Mouse (Mus musculus): Measurements from ENCODE around the gene Nsdhl.

Gene Nsdhl

DNA sequence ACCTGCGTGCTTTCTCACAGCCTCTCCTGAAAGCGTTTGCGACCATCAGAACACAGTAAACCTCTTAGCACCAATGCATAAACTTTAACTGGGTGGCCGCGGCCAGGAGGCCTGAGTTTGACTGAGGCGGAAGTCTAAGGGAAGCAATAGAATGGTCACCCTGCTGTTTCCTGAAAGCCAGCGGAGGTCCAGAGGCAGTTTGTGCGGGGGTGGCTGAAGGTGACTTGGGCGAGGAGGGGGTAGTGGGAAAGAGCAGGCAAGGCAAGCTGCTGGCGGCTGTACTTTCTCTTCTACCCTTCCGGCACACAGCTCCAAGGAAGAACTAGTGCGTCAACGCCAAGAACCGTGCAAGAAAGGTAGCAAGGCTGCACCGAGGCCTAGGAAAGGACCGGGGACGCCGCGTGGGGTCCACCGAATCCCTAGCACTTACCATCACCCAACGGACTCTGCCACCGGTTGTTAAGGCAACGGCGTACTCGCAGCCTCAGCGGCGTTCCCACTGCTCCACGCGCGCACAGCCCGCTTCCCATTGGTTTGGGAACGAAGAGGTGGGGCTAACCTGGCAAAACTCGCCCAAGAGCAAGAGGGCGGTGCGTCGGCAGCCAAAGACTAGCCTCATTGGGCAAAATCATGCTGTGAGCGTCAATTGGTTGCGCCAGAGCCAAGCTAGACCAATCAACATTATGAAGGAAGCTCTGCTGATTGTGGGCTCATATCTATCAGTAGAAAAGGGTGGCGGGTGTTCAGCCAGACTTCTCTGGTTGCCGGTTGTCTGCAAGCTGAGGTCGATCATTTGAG, at the start of gene Nsdhl, which contains the start of gene Cetn2:
Gene Nsdhl (plus strand): TSS at position 674 of the 798 bp plus-strand sequence.
Gene Cetn2 (minus strand): TSS at position 528 of the 798 bp plus-strand sequence.
- peak; percentile 86 to 89 for DNase-seq (ENCODE audit: low spot score in 2 of 2)

DNA sequence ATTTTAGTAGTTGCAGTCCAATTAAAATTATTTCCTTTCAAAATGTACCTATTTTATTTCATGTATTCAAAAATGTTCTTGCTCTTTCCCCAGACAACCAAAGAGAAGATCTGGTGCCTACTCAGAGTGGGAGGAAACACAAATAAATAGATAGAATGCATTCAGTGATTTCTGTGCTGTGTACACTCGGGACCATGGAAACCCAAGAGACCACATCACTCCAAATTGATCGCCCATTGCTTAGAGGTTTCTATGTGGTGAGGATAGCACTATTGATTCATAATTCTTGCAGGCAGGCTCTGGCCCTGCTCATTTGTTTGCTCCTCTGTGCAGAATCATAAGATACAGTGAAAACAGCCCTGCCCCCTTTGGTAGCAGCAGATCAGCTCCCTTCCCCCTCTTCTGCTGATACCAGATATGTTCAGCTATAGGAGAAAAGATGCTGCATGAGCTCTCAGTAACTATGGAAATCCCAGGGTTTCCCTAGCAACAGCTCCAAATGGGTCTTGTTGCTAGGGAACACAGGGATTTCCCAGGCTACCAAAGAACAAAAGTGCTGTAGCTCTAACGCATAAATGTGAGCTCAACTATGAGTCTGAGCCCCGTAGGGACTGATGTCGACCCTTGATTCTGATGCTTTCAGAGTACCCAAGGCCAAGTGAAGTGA, 22.8 kb upstream of the Nsdhl start:
- DNase-seq (ENCODE audit: low spot score in 2 of 2): peak; percentile 36 to 50

DNA sequence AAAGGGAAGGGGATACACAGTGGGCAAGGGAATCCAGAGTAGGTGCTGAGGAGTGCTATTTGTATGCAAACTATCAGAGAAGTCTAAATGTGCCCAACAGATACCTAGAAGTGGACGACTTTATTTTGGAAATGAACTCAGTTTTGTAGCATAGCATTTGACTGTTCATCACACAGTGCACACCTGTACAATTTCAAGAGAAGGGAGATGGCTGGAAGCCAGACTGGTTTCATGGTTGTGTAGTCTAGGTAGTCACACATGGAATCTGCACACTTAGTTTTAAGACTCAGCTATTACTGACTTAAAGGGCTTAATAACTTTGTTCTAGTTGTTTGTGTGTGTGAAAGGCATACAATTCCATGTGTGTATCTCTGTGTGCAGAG, 22.3 kb upstream of the Nsdhl start:
- no peak for DNase-seq (ENCODE audit: low spot score in 2 of 2)

DNA sequence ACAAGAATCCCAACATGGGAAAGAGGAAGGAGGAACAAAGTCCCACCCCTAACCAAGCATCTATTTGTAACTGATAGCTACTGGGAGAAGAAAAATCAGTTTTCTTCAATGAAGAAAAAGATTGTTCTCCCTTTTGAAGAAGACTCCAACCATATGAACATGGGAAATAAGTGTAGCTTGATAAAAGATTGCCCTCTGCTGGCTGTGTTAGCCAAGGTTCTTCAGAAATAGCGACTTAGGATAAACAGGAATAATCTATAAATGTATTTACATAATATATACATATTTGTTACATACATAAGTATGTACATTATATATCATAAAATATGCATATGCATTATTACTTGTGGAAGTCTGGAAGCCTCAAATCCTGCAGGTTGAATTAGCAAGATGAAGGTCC, 15.8 kb upstream of the Nsdhl start:
- DNase-seq (ENCODE audit: low spot score in 2 of 2): peak in 1 of 2 experiments; percentile 6

DNA sequence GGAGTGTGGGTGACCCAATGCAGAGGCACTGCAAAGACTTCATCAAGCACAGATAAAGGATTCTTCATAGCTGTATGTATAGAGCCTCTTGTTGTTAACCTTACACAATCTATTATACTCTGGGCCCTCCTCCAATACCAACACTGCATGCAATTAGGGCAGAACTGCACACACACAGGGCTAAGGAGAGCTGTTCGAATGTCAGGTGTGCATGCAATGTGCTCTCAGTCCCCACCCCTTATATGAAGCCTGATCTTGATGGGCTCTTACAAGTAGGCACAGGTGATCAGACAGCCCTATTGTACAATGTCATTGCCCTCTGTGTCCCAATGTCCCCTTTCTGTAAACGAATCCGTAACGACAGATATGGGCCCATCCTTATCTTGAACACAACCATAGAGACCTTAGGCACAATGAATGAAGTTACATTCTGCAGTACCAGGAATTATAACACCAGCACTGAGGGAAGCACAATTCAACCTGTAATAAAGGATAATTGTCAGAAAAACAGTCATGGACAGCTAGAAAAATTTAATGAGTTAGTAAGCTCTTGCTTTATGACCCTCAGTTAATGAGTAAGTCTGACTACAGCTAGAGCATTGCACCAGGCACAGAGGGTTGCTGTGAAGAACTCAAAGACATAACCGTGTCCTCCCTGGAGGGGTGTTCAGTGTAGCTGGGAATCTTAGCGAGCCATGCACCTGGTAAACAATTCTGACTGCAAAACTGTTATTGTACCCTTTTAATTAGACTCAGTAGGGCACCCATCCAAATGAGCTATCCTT, 10.5 kb upstream of the Nsdhl start:
- no peak for DNase-seq (ENCODE audit: low spot score in 2 of 2)

DNA sequence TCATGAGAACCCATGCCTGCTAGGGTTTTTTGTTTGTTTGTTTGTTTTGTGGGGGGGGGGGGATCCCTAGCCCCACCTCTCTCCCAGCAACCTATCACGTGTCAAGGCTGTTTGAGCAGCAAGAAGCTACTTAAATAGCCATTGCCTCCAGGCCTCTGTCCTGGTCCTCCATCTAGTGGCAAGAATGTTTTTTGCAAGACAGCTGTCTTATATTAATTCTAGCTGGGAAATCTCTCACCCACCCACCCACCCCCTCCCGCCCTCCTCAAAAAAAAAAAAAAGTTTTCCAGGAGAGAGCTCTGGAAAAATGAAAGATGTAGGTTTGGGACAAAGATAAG, 10.0 kb upstream of the Nsdhl start:
- peak; percentile 10 to 50 for DNase-seq (ENCODE audit: low spot score in 2 of 2)

DNA sequence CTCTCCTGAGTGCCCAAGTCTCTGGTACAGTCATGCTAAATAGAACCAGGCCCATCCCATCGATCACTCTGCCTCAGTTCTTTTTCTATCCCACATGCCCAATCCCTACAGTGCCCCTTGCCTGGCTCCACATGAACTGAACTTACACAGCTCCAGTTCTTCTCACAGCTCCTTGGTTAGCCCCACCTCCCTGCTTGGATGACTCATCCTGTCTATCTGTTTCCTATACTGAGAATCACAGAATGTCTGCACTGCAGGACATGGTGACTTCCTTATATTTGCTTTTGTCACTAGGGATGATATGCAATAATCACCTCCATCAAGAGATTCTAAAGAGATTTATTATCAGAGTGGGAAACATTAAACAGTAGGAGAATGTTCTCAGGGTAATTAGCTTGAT, 6.7 kb upstream of the Nsdhl start:
- DNase-seq (ENCODE audit: low spot score in 2 of 2): no peak

DNA sequence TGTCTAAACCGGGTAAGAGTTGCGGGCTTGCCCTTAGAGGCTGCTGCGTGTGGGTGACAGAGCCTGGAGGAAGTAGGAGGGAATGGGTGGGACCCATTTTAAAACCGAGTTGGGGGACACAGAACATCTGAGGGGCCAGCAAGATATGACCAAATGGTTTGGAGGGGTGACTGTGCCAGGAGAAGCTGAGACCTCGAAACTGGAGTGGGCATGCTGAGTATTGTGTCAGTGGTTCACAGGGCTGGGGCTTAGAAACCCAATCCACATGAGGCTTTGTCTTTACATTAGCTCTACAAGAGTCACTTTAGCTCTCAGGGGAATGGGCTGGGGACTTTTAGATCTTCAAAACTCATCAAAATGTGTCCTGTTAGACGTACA, 314 bp downstream of the Nsdhl start:
- no peak for DNase-seq (ENCODE audit: low spot score in 2 of 2)

DNA sequence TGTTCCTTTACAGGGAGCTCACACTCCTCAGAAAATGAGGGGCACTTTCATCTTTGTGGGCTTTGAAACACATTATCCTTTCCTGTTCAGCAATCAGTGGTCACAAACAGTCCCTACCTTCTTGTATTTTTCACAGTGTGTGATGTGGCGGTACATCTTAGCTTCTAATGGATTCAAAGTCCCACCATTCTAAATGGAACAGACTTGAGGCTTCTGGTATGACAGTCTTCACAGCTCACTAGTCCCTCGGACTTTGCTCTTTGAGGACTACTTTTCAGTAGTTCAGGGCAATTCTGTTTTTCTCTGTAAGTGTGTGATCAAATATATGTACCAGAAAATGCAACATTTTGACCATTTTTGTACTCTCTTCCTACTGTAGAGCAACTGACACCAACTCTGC, 3.0 kb downstream of the Nsdhl start:
- DNase-seq (ENCODE audit: low spot score in 2 of 2): no peak

DNA sequence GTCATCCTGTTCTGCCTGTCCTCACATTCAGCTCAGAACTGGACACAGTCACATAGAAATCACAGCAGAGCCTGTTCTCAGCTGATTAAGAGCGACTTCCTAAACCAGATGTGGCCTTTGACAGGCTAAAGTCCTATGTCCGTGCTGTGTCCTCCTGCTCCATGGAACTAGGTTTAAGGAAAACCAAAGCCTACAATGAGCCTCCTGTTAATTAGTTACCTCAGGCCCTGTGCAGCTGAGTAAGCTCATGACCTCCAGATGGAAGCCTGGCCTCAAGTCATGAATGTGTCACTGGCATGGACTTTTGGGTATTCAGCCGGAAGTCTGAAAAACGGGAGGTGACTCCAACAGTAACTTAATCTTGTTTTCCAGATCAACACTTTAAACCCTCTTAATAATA, 35.1 kb downstream of the Nsdhl start:
- DNase-seq (ENCODE audit: low spot score in 2 of 2): no peak

DNA sequence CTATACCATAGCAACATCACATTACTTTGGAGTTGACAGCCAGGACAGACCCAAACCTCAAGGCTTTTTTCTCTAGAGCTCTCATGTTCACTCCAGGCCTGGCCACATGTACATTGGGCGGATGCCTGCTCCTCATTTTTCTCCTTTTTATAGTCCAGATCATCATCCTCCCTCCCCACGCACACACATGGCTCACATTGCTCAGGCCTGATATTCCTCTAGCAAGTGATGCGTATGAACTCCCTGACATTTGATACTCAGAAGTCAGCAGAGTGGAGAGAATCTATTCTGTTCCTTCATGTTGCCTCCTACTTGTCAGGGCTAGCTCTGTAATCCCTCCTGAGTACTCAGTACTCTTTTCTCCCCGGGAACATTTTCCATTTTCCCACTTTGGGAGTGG, 38.1 kb downstream of the Nsdhl start:
- no peak for DNase-seq (ENCODE audit: low spot score in 2 of 2)

DNA sequence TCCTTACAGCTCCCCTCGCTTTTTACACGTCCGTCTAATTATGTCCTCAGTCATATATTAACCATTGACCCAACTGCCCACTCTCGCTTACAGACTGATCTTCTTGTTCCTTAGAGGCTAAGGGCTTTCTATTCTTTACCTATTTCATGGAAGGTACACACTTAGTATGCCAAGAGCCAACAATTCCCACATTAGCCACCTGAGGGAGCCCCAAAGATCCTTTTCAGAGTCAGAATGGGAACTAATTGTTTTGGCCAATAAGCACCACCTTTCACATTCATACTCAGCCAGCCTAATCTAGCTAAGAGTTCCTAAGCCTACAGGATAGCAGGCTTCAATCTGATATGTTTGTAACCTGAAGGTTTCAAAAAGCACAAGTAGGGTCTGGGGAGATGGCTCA, 42.1 kb downstream of the Nsdhl start:
- DNase-seq (ENCODE audit: low spot score in 2 of 2): peak; percentile 32 to 39

DNA sequence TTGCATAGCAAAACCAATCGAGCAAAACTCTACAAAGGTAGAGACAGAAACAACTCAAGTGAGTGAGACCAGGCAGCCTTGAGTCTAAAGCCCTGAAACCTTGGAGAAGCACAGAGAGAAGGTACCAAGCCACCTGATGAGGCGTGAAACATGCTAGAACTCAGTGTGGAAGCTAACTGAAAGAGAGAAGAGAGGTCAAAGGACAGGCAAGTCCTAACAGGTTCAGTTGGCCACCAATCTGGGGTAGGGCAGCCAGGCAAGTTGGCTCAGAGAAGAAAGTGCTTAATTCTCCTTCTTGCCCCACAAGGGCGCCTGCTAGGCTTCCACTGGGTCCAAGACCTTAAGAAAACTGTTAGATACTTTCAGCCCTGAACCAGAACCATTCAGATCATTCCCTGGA, 43.2 kb downstream of the Nsdhl start:
- no peak for DNase-seq (ENCODE audit: low spot score in 2 of 2)

DNA sequence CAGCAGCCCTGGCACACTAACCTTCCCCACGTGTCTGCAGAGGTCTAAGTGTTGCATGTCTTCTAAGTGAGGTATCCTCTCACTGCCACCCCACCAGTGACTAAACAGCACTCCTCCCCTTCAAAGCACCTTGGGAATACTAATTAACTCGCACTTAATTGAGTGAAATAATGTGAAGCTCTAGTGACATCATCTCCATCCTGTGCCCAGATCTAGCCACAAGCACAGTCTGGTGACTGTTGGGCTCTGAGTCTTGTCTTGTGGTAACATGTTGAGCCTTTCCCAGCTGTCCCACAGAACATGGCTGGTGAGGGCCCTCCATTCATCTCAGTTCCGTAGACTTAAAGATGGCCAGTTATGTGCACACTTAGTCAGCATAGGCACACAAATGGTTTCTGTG, 44.4 kb downstream of the Nsdhl start:
- DNase-seq (ENCODE audit: low spot score in 2 of 2): no peak

DNA sequence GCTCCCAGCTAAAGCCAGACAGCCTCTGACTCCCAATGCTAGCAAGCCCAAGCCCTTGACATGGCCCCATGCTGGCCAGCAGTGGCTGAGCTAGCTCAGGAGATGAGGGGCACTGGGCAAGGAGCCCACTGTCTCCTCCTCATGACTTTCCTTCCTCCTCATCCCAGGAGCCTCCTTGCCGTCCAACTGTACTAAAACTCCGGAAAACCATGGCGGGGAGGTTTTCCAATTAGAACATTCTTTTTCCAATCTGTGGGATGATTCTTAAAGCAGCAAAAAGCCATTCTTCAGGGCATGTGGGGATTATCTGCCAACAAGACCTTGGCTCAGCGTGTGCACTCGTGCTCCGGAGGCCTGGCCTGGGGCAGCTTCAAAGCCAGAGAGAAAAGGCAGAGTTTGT, 64.5 kb downstream of the Nsdhl start:
- DNase-seq (ENCODE audit: low spot score in 2 of 2): no peak

DNA sequence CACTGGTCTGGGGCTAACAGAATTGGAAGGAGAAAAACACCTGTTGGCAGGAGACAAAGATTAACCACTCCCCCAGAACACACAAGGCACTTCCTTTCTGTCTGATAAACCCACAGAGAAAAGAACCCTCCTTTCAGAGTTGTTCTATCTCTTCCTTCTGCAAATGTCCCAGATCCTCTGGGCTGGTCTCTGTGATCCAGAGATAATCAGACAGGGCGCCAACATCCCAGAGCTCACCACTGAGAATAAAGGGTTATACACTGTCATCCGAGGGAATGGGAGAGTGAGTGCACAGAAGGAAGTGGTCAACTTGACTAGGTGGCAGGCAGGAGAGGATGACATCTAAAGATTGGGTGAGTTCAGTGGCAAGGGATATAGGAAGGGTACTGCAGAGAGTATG, 67.2 kb downstream of the Nsdhl start:
- DNase-seq (ENCODE audit: low spot score in 2 of 2): no peak

DNA sequence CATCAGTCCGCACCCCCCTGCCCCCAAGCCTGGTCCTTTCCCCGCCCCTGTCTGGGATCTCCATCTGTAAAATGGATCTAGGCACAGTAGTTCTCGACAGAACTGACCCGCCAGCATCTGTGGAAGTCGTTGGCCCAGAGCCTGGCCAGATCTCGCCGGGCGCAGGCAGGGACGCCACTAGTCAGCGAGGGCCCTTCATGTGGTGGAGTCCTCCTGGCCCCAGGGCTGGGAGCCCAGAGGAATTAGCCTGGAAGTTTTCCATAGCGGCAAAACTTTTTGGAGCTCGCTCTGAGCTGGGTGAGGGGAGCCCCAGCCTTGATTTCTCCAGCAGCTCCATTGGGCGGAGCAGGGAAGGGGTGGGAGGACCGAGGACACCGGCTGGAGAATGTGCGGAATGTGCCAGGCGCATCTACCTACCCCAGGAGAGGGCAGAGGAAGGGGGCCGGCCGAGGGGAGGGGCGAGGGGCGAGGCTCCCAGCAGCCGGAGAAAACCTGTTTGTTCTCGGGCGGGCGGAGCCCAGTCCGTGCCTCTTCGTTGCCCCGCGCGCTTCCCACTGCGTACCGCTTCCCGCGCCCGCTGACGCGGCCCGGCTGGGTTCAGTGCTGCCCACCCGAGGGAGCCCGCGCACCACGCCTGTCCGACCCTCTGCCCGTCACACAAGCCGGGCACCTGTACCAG, 68.6 kb downstream of the Nsdhl start, which contains the start of gene Zfp185:
Gene Zfp185 (plus strand): TSS at position 499 of the 679 bp plus-strand sequence.
- DNase-seq (ENCODE audit: low spot score in 2 of 2): no peak

DNA sequence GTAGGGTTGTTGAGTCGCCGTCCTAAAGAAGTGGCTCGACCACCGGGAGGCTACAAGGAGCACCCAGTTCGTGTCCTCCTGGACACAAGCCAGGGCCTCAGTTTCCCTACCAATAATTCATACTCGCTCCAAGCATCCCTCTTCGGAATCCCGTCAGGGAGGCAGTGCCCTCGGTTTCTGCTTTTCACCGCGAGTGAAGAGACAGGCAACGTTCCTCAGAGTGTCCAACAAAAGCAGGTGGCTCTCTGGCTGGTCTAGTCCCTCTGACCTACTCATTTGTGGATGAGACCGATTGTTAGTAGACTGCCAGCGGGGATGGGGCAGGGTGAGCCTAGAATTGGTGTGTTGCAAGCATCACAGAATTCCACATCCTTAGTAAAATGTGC, 69.2 kb downstream of the Nsdhl start:
- no peak for DNase-seq (ENCODE audit: low spot score in 2 of 2)

DNA sequence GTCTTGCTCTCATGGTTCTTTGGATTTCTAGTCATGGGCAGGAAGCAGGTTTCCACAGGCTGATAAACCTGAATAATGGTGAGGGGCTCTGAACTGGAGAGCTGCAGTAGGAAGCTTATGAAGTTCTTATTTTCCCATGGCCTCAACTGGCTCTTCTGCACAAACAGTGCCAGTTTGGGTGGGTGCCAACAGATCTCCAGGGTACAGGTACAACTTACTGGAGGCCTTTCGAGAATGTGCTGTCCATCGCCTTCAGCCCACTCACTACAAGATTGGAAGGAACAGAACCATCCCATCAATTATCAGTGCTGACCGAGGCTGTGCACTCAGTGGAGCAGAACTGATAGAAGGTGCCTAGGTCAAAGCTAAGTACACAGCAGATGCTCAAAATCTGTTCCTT, 70.1 kb downstream of the Nsdhl start:
- no peak for DNase-seq (ENCODE audit: low spot score in 2 of 2)

DNA sequence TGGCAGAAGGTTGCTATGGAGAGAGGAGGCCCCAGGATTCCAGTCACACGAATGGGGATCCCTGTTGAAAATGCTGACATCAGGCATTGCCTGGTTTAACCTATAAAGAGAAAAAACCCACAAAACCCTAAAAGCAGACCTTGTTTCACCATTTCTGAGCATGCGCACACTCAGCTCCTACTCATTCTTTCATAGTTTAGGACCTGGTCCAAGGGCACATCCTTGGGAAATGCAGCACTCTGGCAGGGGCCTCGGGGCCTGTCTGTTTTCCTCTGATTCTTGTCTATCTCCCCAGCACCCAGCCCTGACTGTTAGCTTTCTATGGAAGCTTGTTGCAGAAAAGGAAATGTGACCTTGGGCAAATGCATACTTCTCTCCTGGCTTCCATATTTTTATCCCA, 72.2 kb downstream of the Nsdhl start:
- no peak for DNase-seq (ENCODE audit: low spot score in 2 of 2)

DNA sequence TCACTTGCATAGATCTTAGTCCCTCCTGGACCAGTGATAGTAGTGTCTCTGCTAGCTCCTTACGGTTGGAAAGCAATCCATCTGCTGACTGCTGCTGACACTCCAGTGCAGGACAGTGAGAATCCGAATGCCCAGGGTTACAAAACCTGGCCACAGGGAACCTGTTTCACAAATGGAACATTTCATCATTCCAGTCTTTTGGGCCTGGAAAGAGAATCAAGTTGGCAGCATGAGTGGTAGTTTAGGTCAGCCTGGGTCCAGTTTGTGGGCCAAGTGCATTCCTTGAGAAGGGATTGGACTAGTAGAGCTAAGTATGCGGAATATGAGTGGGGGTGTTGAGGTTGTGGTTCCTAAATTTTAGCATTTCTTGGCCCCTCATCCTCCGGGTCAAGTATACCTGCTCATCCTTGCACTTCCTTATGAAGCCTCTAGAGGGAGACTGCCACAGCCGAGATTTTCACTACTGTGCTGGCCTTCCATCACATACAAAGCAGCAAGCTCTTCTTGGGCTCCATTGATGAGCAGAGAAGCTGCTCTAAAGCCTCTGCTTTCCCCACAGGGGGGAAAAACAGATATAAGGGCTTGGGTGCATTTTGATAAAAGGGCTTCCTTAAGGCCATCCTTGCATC, 74.0 kb downstream of the Nsdhl start:
- DNase-seq (ENCODE audit: low spot score in 2 of 2): no peak

DNA sequence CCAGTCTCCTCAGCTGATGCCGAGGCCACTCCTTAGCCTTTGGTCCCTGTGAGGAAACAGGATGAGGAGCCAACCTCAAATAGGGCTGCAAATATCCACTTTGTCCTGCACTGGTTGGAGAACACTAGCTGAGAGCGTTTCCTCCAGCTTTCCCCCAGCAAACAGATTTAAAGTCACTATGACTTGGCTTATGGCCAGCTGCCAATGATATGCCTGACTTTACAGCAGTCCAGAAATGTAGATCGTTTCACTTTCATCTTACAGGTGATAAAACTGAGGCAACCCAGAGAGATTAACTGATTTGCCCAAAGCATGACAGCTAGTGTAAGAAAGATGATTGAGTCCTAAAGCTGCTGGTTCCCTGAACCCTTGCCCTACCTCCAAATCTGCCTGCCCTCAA, 77.2 kb downstream of the Nsdhl start:
- no peak for DNase-seq (ENCODE audit: low spot score in 2 of 2)
